Mouse (Mus musculus) E14TG2a.4 (cell line): ENCODE data around the gene Ccdc137.

Experiments used
- CTCF ChIP-seq: conservative IDR thresholded peaks from 2 replicates; pipeline ENCODE4 v1.5.1; 2014; ENCODE audit warnings: low read length
- NANOG ChIP-seq: IDR thresholded peaks from 2 replicates; pipeline ENCODE4 v1.6.1; 2014; ENCODE audit warnings: borderline replicate concordance, low read length, mixed read lengths
- POU5F1 ChIP-seq: IDR thresholded peaks from 2 replicates; pipeline ENCODE4 v1.6.1; 2014; ENCODE audit warnings: low read length, borderline replicate concordance

GRCm38 (mm10) chr11:120445475-120445874, 12.4 kb upstream of the Ccdc137 start:
- TF ChIP-seq CTCF (no peak), POU5F1 (no peak), NANOG (no peak)
